Mouse (Mus musculus): Measurements from ENCODE around the gene Nkap.
"Not testable (repeated sequence)": the region's sequence is repeated elsewhere in the genome, so short reads cannot be mapped to it uniquely, and the experiment has no call there.

Gene Nkap

GRCm38 (mm10) chrX:37126671-37127358 lies at the start of gene Nkap:
Gene Nkap (plus strand): TSS chrX:37126795.
- DNase-seq (ENCODE audit: extremely low read depth, insufficient read length, low spot score), result peak; percentile 80

DNA sequence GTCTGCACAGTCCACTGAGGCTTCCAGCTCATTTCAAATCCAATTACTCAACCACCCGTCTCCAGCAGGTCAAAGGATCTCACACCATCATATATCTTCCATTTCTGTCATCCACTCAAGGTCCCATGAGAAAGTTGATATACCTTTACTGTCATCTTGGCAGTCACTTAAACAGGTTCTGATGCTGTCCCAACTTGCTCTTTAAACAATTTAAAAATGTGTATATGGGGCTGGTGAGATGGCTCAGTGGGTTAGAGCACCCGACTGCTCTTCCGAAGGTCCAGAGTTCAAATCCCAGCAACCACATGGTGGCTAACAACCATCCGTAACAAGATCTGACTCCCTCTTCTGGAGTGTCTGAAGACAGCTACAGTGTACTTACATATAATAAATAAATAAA lies 46.2 kb upstream of the Nkap start:
- DNase-seq (ENCODE audit: extremely low read depth, insufficient read length, low spot score), result not testable (repeated sequence)

DNA sequence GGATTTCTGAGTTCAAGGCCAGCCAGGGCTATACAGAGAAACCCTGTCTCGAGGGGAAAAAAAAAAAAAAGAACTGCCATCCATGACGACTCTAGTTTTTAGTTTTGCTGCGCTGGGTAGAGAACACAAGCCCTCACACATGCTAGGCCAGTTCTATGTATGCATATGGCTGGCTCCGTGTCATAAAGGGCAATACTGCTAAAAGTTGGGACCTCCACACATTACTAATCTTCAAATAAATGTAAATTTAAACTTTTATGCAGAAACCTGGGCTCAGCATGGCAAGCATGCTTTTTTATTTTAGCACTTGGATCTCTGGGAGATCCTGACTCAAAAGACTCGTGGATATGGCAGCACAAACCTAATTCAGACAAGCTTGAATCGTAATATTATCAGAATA lies 45.4 kb upstream of the Nkap start:
- DNase-seq (ENCODE audit: extremely low read depth, insufficient read length, low spot score), result no peak

- no peak for DNase-seq (ENCODE audit: extremely low read depth, insufficient read length, low spot score)
Measured at GRCm38 (mm10) chrX:37084318-37084926, 42.2 kb upstream of the Nkap start.

GRCm38 (mm10) chrX:37084927-37085660 lies 41.5 kb upstream of the Nkap start, which contains the start of gene Rpl39:
Gene Rpl39 (minus strand): TSS chrX:37085402.
- DNase-seq (ENCODE audit: extremely low read depth, insufficient read length, low spot score), result peak; percentile 86

DNA sequence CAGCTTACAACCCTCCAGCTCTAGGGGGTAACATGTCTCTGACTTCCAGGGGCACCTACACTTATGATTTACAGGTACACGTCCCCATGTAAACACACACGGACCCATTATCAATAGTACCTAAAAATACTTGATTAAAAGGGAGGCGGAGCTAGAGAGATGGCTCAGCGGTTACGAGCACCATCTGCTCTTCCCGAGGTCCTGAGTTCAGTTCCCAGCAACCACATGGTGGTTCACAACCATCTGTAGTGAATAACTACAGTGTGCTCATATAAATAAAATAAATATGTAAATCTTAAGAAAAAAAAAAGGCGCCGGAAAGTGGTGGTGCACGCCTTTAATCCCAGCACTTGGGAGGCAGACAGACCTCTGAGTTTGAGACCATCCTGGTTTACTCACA lies 40.9 kb upstream of the Nkap start:
- DNase-seq (ENCODE audit: extremely low read depth, insufficient read length, low spot score), result no peak

GRCm38 (mm10) chrX:37088778-37089177 lies 37.8 kb upstream of the Nkap start:
- no peak for DNase-seq (ENCODE audit: extremely low read depth, insufficient read length, low spot score)

GRCm38 (mm10) chrX:37091457-37091856 lies 35.1 kb upstream of the Nkap start:
- no peak for DNase-seq (ENCODE audit: extremely low read depth, insufficient read length, low spot score)

GRCm38 (mm10) chrX:37095106-37095768 lies 31.4 kb upstream of the Nkap start:
- no peak for DNase-seq (ENCODE audit: extremely low read depth, insufficient read length, low spot score)

DNA sequence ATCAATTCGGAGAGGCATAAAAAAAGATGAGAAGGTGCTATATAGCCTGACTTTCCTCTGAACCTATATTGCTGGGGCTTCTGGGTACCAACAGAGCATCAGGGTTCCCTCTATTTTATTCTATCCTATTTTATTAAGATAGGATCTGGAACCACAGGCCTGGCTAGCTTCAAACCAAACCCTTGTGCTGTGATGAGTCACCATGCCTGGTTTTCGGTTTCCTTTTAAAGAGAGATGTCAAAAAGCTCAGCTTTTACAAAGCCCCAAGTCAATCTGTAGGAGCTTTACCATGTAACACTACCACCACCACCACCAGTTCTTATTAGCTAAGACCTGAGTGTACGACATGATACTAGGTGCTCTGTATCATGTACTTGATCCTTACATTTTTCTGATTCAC lies 27.9 kb upstream of the Nkap start:
- DNase-seq (ENCODE audit: extremely low read depth, insufficient read length, low spot score), result no peak

- DNase-seq (ENCODE audit: extremely low read depth, insufficient read length, low spot score), result no peak
Measured at GRCm38 (mm10) chrX:37103826-37104225, 22.8 kb upstream of the Nkap start.

GRCm38 (mm10) chrX:37109526-37110192 lies 16.9 kb upstream of the Nkap start:
- DNase-seq (ENCODE audit: extremely low read depth, insufficient read length, low spot score), result no peak

DNA sequence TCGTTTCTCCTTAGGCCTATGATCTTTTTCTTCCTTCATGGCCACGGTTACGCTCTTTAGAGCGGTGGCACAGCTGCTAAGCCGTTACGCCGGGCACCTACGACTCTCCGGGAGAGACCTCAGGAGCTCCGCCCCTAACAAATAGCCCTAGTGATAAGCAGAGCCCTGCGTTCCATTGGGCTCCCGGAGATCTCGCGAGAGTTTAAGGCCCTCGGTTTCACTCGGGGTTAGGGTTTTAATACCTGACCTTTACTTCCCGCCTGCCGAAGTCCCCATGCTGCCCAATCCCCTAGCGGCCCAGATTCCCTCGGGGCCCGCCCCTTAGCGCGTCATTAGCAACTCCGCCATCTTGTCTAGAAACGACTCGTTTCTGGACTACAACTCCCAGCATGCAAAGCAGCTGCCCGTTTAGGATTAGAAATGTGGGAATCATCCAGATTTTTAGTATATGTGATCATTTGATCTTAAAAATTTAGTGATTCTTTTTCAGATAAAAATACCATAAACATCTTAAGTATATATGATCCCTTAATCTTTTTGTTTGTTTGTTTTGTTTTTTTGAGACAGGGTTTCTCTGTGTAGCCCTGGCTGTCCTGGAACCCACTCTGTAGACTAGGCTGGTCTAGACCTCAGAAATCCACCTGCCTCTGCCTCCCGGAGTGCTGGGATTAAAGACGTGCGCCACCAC lies 16.3 kb upstream of the Nkap start, which contains the start of gene Upf3b:
Gene Upf3b (minus strand): TSS at position 130 of the 688 bp plus-strand sequence.
- peak; percentile 92 for DNase-seq (ENCODE audit: extremely low read depth, insufficient read length, low spot score)

DNA sequence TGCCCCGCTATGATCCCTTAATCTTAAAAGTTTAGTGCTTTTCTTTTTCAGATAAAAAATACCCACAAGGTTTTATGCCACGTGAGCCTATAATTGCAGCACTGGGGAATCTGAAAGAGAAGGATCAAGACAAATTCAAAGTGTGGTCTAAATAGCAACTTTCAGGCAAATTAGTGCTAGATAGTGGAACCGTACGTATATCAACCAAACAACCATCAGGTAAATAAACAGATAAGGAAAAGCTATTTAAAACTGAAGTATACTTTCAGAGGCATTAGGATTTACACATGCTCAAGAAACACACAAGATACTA lies 15.8 kb upstream of the Nkap start:
- DNase-seq (ENCODE audit: extremely low read depth, insufficient read length, low spot score), result no peak

DNA sequence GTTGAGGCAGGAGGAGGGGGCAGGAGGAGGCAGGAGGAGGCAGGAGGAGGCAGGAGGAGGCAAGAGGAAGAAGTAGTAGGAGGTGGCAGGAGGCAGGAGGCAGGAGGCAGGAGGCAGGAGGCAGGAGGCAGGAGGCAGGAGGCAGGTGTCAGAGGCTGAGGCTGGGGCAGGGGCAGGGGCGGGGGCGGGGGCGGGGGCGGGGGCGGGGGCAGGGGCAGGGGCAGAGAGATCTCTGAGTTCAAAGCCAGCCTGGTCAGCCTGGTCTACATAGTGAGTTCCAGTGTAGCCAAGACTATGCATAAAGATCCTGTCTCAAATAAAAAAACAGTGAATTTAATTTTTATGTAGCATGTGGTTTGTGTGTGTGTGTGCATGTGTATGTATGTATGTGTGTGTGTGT lies 9.5 kb upstream of the Nkap start:
- DNase-seq (ENCODE audit: extremely low read depth, insufficient read length, low spot score), result no peak

- no peak for DNase-seq (ENCODE audit: extremely low read depth, insufficient read length, low spot score)
Measured at GRCm38 (mm10) chrX:37119585-37119984, 7.0 kb upstream of the Nkap start.

DNA sequence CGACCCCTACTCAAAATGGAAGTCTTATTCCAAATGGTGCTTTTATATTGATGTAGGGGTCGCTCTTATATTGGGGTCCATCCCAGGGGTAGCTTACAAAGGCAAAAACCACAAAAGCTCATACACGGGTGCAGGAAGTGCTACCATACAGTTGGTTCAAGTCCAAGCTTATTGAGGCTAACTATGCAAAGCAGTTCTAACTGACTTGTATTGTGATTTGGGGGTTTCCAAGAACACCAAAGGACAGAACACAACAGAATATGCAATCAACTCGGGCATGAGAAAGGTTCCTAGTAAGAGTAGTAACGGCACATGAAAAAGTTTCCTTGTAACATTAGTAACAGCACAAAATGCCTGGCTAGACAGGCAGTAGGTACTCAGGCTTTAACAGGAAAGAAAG lies 6.4 kb upstream of the Nkap start:
- no peak for DNase-seq (ENCODE audit: extremely low read depth, insufficient read length, low spot score)

GRCm38 (mm10) chrX:37125511-37125910 lies 1.1 kb upstream of the Nkap start:
- DNase-seq (ENCODE audit: extremely low read depth, insufficient read length, low spot score), result no peak

DNA sequence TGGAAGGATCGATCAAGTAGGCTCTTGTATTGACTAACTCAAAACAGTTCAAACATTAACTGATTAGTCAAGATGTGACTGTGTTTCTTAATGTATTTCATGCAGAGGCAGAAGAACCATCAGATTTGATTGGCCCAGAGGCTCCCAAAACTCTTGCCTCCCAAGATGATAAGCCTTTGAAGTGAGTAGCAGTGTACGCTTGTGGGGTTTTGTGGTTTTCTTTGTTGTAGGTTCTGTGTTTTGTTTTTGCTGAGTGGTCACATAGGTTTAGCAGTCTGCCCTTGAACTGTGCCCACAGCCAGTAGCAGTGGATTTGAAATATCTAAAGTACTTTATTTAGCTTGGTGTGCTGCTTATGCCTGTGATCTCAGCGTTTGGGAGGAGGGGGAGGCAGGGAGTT lies 15.1 kb downstream of the Nkap start:
- no peak for DNase-seq (ENCODE audit: extremely low read depth, insufficient read length, low spot score)

GRCm38 (mm10) chrX:37144498-37144897 lies 17.9 kb downstream of the Nkap start:
- not testable (repeated sequence) for DNase-seq (ENCODE audit: extremely low read depth, insufficient read length, low spot score)

Measured in 3134 (cell line).